Mouse (Mus musculus) liver (tissue): ENCODE measurements at regions not wholly inside any gene's neighbourhood (a gene's known extent, or its start where the extent isn't known, plus 50 kb on each side); places are given as distances from the start of the nearest gene placed in this dataset.

ENCODE experiments used
- DNase-seq: peaks from one replicate; pipeline ENCODE4 v3.0.0-alpha.2; 2020; ENCODE audit warnings: mixed read lengths

- DNase-seq, result no peak
These were observed 99.3 kb upstream of the Kit start for GRCm38 (mm10) chr5:75475414-75475813.

GRCm38 (mm10) chr5:75478499-75478898, 96.2 kb upstream of the Kit start:
- DNase-seq, result no peak

GRCm38 (mm10) chr5:75479149-75479548, 95.6 kb upstream of the Kit start:
- no peak for DNase-seq

- no peak for DNase-seq
These were observed 93.1 kb upstream of the Kit start for GRCm38 (mm10) chr5:75481595-75481994.

- DNase-seq, result no peak
These were observed 90.4 kb upstream of the Kit start for GRCm38 (mm10) chr5:75484330-75484729.

- DNase-seq, result no peak
These were observed 83.9 kb upstream of the Kit start for GRCm38 (mm10) chr5:75490806-75491205.

GRCm38 (mm10) chr5:75494143-75494542, 80.6 kb upstream of the Kit start:
- DNase-seq, result no peak

GRCm38 (mm10) chr5:75499053-75499452, 75.7 kb upstream of the Kit start:
- DNase-seq, result no peak

GRCm38 (mm10) chr5:75499695-75500094, 75.0 kb upstream of the Kit start:
- DNase-seq, result no peak

GRCm38 (mm10) chr5:75500654-75501416, 73.9 kb upstream of the Kit start:
- DNase-seq, result no peak

GRCm38 (mm10) chr5:75503673-75504072, 71.0 kb upstream of the Kit start:
- no peak for DNase-seq

- DNase-seq, result no peak
These were observed 61.9 kb upstream of the Kit start for GRCm38 (mm10) chr5:75512521-75513422.

GRCm38 (mm10) chr5:75518213-75518612, 56.5 kb upstream of the Kit start:
- DNase-seq, result no peak

- no peak for DNase-seq
These were observed 51.6 kb upstream of the Kit start for GRCm38 (mm10) chr5:75523041-75523678.
